Mouse (Mus musculus): ENCODE data around the gene St6galnac1.
"Not testable (repeated sequence)": the region's sequence is repeated elsewhere in the genome, so short reads cannot be mapped to it uniquely, and the experiment has no call there.

St6galnac1 gene

GRCm38 (mm10) chr11:116807938-116808606, 32.8 kb upstream of the St6galnac1 start:
- in situ Hi-C loops (cut with MboI; ENCODE audit: low sequenced_read_pairs) = loop anchor here (10.0 kb wide), 1 partner anchor 163 kb away; no protein-coding TSS in a partner anchor

- in situ Hi-C loops (cut with MboI; ENCODE audit: low sequenced_read_pairs) = loop anchor here (10.0 kb wide), 1 partner anchor 163 kb away; no protein-coding TSS in a partner anchor
These were observed 32.2 kb upstream of the St6galnac1 start for GRCm38 (mm10) chr11:116807526-116807925.

GRCm38 (mm10) chr11:116807116-116807515, 31.8 kb upstream of the St6galnac1 start:
- in situ Hi-C loops (cut with MboI; ENCODE audit: low sequenced_read_pairs) = loop anchor here (10.0 kb wide), 1 partner anchor 162 kb away; no protein-coding TSS in a partner anchor

- in situ Hi-C loops (cut with MboI; ENCODE audit: low sequenced_read_pairs) = loop anchor here (10.0 kb wide), 1 partner anchor 162 kb away; no protein-coding TSS in a partner anchor
These were observed 31.1 kb upstream of the St6galnac1 start for GRCm38 (mm10) chr11:116806136-116807071.

GRCm38 (mm10) chr11:116802709-116803108, 27.4 kb upstream of the St6galnac1 start:
- in situ Hi-C loops (cut with MboI; ENCODE audit: low sequenced_read_pairs) = loop anchor here (10.0 kb wide), 1 partner anchor 158 kb away; no protein-coding TSS in a partner anchor

- in situ Hi-C loops (cut with MboI; ENCODE audit: low sequenced_read_pairs) = loop anchor here (10.0 kb wide), 1 partner anchor 156 kb away; no protein-coding TSS in a partner anchor
These were observed 25.8 kb upstream of the St6galnac1 start for GRCm38 (mm10) chr11:116801106-116801505.

- in situ Hi-C loops (cut with MboI; ENCODE audit: low sequenced_read_pairs) = no loop called here
These were observed 24.1 kb upstream of the St6galnac1 start for GRCm38 (mm10) chr11:116799364-116799763.

GRCm38 (mm10) chr11:116784221-116784620, 8.9 kb upstream of the St6galnac1 start:
- in situ Hi-C loops (cut with MboI; ENCODE audit: low sequenced_read_pairs) = no loop called here

- in situ Hi-C loops (cut with MboI; ENCODE audit: low sequenced_read_pairs) = no loop called here
These were observed 7.4 kb upstream of the St6galnac1 start for GRCm38 (mm10) chr11:116782737-116783145.

- in situ Hi-C loops (cut with MboI; ENCODE audit: low sequenced_read_pairs) = no loop called here
These were observed 2.1 kb downstream of the St6galnac1 start for GRCm38 (mm10) chr11:116773205-116773604.

- in situ Hi-C loops (cut with MboI; ENCODE audit: low sequenced_read_pairs) = no loop called here
These were observed 5.4 kb downstream of the St6galnac1 start for GRCm38 (mm10) chr11:116769873-116770272.

GRCm38 (mm10) chr11:116764946-116765345, 10.4 kb downstream of the St6galnac1 start:
- in situ Hi-C loops (cut with MboI; ENCODE audit: low sequenced_read_pairs) = no loop called here

- in situ Hi-C loops (cut with MboI; ENCODE audit: low sequenced_read_pairs) = no loop called here
These were observed 11.0 kb downstream of the St6galnac1 start for GRCm38 (mm10) chr11:116764346-116764745.

- in situ Hi-C loops (cut with MboI; ENCODE audit: low sequenced_read_pairs) = no loop called here
These were observed 20.1 kb downstream of the St6galnac1 start for GRCm38 (mm10) chr11:116755191-116755590.

- in situ Hi-C loops (cut with MboI; ENCODE audit: low sequenced_read_pairs) = no loop called here
These were observed 21.4 kb downstream of the St6galnac1 start for GRCm38 (mm10) chr11:116753674-116754470.

GRCm38 (mm10) chr11:116749733-116750132, 25.6 kb downstream of the St6galnac1 start:
- in situ Hi-C loops (cut with MboI; ENCODE audit: low sequenced_read_pairs) = no loop called here

GRCm38 (mm10) chr11:116748692-116749091, 26.6 kb downstream of the St6galnac1 start:
- in situ Hi-C loops (cut with MboI; ENCODE audit: low sequenced_read_pairs) = not testable (repeated sequence)

GRCm38 (mm10) chr11:116746822-116747221, 28.5 kb downstream of the St6galnac1 start:
- in situ Hi-C loops (cut with MboI; ENCODE audit: low sequenced_read_pairs) = not testable (repeated sequence)

GRCm38 (mm10) chr11:116745457-116745856, 29.9 kb downstream of the St6galnac1 start:
- in situ Hi-C loops (cut with MboI; ENCODE audit: low sequenced_read_pairs) = not testable (repeated sequence)

GRCm38 (mm10) chr11:116738411-116738810, 36.9 kb downstream of the St6galnac1 start:
- in situ Hi-C loops (cut with MboI; ENCODE audit: low sequenced_read_pairs) = no loop called here

All from CH12F3 (cell line).